Mouse (Mus musculus) liver, postnatal 0 days (tissue): ENCODE results near the gene Cdkn2c.

Experiments used
- CTCF ChIP-seq: sonication (generic); IDR thresholded peaks from 2 replicates; pipeline ENCODE4 v1.5.1; 2016; ENCODE audit warnings: antibody characterized with exemption, low read depth
- EP300 ChIP-seq: IDR thresholded peaks from 2 replicates; pipeline ENCODE4 v1.6.1; 2016; ENCODE audit warnings: antibody characterized with exemption, low read depth, mild to moderate bottlenecking

DNA sequence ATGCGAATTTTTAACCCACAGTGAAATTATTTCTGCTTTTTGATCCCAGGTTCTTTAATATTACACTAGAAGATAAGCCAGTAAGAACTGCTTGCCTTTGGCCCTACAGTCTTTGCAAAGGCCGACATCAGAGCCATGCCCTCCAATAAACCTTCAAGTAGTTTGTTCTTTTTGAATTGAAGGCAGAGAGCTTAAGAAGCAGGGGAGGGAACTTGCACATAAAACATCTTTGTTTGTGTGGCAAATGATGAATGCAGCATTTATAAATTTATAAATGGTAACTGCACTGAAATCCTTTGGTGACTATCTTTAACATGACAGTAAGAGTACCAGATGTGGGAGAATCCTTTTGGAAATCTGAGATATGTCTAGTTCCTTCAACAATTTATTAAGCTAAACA lies 7.4 kb downstream of the Cdkn2c start:
- no peak for TF ChIP-seq CTCF
- no peak for TF ChIP-seq EP300
